Mouse (Mus musculus): ENCODE measurements around the gene Txndc16.

GRCm38 (mm10) chr14:45135961-45136360, 84.2 kb downstream of the Txndc16 start:
- no peak for TF ChIP-seq POLR2A (IDR thresholded peaks at IDR 0.05; ENCODE audit: extremely low read depth, insufficient read depth, low read length)
- TF ChIP-seq CTCF (IDR thresholded peaks at IDR 0.05; ENCODE audit: extremely low read depth, insufficient read depth, low read length) = no peak
